Mouse (Mus musculus) brain, embryonic 14.5 days (tissue): ENCODE data around the gene Cox8a.

ENCODE experiments used
- CTCF ChIP-seq: fragments of 200-500 bp; IDR thresholded peaks from 2 replicates; pipeline ENCODE4 v1.5.1; 2012; ENCODE audit warnings: inconsistent platforms, mild to moderate bottlenecking, moderate library complexity, borderline replicate concordance; ENCODE audit not compliant: insufficient read depth, insufficient read length; ENCODE audit errors: extremely low read depth
- POLR2A ChIP-seq: fragments of 200-500 bp; IDR thresholded peaks from 2 replicates; pipeline ENCODE4 v1.6.1; 2012; ENCODE audit warnings: mild to moderate bottlenecking, inconsistent platforms, borderline replicate concordance; ENCODE audit not compliant: poor library complexity, insufficient read depth, insufficient read length, severe bottlenecking; ENCODE audit errors: extremely low read depth

DNA sequence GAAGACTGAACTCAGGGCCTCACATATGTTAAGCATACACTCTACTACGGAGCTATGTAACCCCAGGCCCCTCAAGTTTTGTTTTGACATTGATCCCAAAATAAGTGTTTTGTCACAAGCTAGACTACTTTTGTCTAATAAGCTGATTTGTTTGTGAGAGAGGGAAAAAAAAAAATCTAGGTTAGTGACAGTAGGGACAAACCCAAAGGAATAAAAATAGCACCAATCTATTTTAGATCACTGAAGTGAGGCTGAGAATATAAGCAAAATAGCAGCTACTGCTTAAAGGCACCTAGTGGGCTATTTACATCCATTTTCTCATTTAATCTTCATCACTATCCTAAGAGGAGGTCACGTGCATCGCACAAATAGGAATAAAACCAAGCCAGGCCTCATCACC, 22.2 kb upstream of the Cox8a start:
- TF ChIP-seq POLR2A (no peak), CTCF (no peak)
